Mouse (Mus musculus) CD4-positive, CD25-positive, alpha-beta regulatory T cell (primary cell): ENCODE results near the gene Gm3286. TPM values are rescaled to one million over a fixed set of nuclear protein-coding genes. Genes with fewer than 3 reads are reported as not detected.

Experiments used
- polyA plus RNA-seq: library from polyadenylated mRNA; unstranded; fragments of 100-300 nt; shearing (Covaris generic); gene quantifications from one replicate; pipeline ENCODE4 v1.2.1, GENCODE M21; 2017

Gm3286 gene
- not detected for polyA plus RNA-seq

DNA sequence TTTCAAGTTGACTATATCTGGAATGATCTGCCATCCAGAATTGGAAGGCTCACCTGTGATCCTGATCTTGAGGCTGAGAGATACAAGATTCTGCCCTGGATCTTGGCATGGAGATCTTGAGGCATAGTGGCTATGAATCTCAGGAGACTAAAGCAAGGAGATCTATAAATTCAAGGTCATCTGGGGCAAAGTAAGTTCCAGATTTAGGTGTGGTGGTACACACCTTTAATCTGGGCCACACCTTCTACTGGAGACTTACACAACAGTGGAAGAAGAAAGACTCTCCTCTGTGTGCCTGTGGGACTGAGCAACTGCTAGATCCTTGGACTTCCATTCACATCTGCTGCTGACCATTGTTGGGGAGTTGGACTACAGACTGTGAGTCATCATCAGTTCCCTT is at the start of gene Gm3286:
TSS of gene Gm3286 (plus strand) at position 301 of the 400 bp plus-strand sequence.

Other genes with a start within 250 kb of the Gm3286 start
- not detected for gene Gm10424, start 238.0 kb upstream of the Gm3286 start, polyA plus RNA-seq
- gene Gm3259, start 204.8 kb upstream of the Gm3286 start, polyA plus RNA-seq: not detected
- gene D5Ertd577e, start 54.0 kb upstream of the Gm3286 start, polyA plus RNA-seq: not detected
- gene Gm7971, start 84.1 kb downstream of the Gm3286 start, polyA plus RNA-seq: not detected
- not detected for gene Gm7978, start 225.4 kb downstream of the Gm3286 start, polyA plus RNA-seq
- gene Gm7982, start 231.3 kb downstream of the Gm3286 start, polyA plus RNA-seq: 0.22 TPM